Mouse (Mus musculus) heart, embryonic 13.5 days (tissue): Measurements from ENCODE around the gene Acsl5. TPM values are rescaled to one million over a fixed set of nuclear protein-coding genes. Genes with fewer than 3 reads are reported as not detected.
A peak's percentile ranks its signal among the peaks of the same experiment; 100 is the strongest.

Experiments
- ATAC-seq: fragments of 200-750 bp; cut with Nextera tagmentation; 2 replicates; pipeline ENCODE4 v1.8.0; 2017; ENCODE audit warnings: moderate TSS enrichment; ENCODE audit not compliant: insufficient number of reproducible peaks, low FRiP score, low TSS enrichment; ENCODE audit errors: extremely low read depth
- H3K27ac ChIP-seq: fragments of 300-500 bp; sonication (generic); replicated peaks from 2 replicates; pipeline ENCODE4 v1.5.1; 2015; ENCODE audit warnings: moderate library complexity, mild to moderate bottlenecking, inconsistent platforms
- H3K27me3 ChIP-seq: fragments of 300-500 bp; sonication (generic); replicated peaks from 2 replicates; pipeline ENCODE4 v1.6.1; 2015; ENCODE audit warnings: mild to moderate bottlenecking, inconsistent platforms
- H3K36me3 ChIP-seq: fragments of 300-500 bp; sonication (generic); 2 replicates; pipeline ENCODE4 v1.6.1; 2015; ENCODE audit warnings: mild to moderate bottlenecking, inconsistent platforms
- H3K4me1 ChIP-seq: fragments of 300-500 bp; sonication (generic); 2 replicates; pipeline ENCODE4 v1.6.1; 2015; ENCODE audit warnings: inconsistent platforms
- H3K4me2 ChIP-seq: fragments of 300-500 bp; sonication (generic); 2 replicates; pipeline ENCODE4 v1.6.1; 2015; ENCODE audit warnings: inconsistent platforms, mild to moderate bottlenecking, moderate library complexity
- H3K4me3 ChIP-seq: fragments of 300-500 bp; sonication (generic); 2 replicates; pipeline ENCODE4 v1.5.1; 2015; ENCODE audit warnings: moderate library complexity, mild to moderate bottlenecking, inconsistent platforms
- H3K9ac ChIP-seq: fragments of 300-500 bp; sonication (generic); 2 replicates; pipeline ENCODE4 v1.6.1; 2015; ENCODE audit warnings: inconsistent platforms, mild to moderate bottlenecking, moderate library complexity
- H3K9me3 ChIP-seq: fragments of 300-500 bp; sonication (generic); 2 replicates; pipeline ENCODE4 v1.6.1; 2016; ENCODE audit warnings: inconsistent platforms
- WGBS: fragments of 180-500 bp; shearing (Covaris S2); methylation state at CpG from one replicate; pipeline ENCODE4 v1.1.7; 2015; ENCODE audit warnings: mixed read lengths; 5-methylcytosine and 5-hydroxymethylcytosine counted together
- polyA plus RNA-seq: library from polyadenylated mRNA; unstranded; fragments of >200 nt; fragmentation: Nextera tagmentation; extraction: Ambion mirVana; gene quantifications from 2 replicates; pipeline ENCODE4 v1.2.1, GENCODE M21; 2015

Gene Acsl5
- polyA plus RNA-seq = 32.9 and 36.8 TPM in 2 replicates

- ATAC-seq = no peak
- Histone ChIP-seq H3K27ac (no peak within 1 kb of the TSS), H3K4me2 (peak within 1 kb of the TSS; percentile 91; the same call in 1 of the 2 replicates), H3K36me3 (no peaks in the 10 kb centered on the region), H3K27me3 (no peaks in the 10 kb centered on the region), H3K9ac (no peak within 1 kb of the TSS), H3K4me3 (no peak within 1 kb of the TSS), H3K4me1 (peaks cover 20% of the 10 kb centered on the region), H3K9me3 (no peaks in the 10 kb centered on the region)
- WGBS = 84% methylated on average over 9 of the region's 9 CpGs
These were observed at the start of gene Acsl5 for GRCm38 (mm10) chr19:55251383-55252124. TSS of gene Acsl5 (plus strand) at chr19:55251938.

- no peak overlapping the region for H3K9ac ChIP-seq
- ATAC-seq = no peak
- H3K27ac ChIP-seq = no peak overlapping the region
- WGBS = 36% methylated on average over 8 of the region's 8 CpGs
- H3K36me3 ChIP-seq = no peaks in the 10 kb centered on the region
- H3K4me3 ChIP-seq = no peak overlapping the region
- peaks cover 17% of the 10 kb centered on the region for H3K27me3 ChIP-seq
- H3K9me3 ChIP-seq = no peaks in the 10 kb centered on the region
- no peaks in the 10 kb centered on the region for H3K4me1 ChIP-seq
- no peak overlapping the region for H3K4me2 ChIP-seq
These were observed 45.1 kb upstream of the Acsl5 start for GRCm38 (mm10) chr19:55206482-55207138.

- Histone ChIP-seq H3K36me3 (no peaks in the 10 kb centered on the region), H3K4me1 (no peaks in the 10 kb centered on the region), H3K27me3 (peaks cover 17% of the 10 kb centered on the region), H3K4me2 (no peak overlapping the region), H3K9me3 (no peaks in the 10 kb centered on the region), H3K4me3 (no peak overlapping the region), H3K27ac (no peak overlapping the region), H3K9ac (no peak overlapping the region)
- 49% methylated on average over 6 of the region's 6 CpGs for WGBS
- ATAC-seq = no peak
These were observed 44.5 kb upstream of the Acsl5 start for GRCm38 (mm10) chr19:55207205-55207604.

GRCm38 (mm10) chr19:55207746-55208538 is 43.8 kb upstream of the Acsl5 start:
- Histone ChIP-seq H3K4me3 (no peak overlapping the region), H3K36me3 (no peaks in the 10 kb centered on the region), H3K9me3 (no peaks in the 10 kb centered on the region), H3K4me1 (no peaks in the 10 kb centered on the region), H3K4me2 (no peak overlapping the region), H3K27me3 (peaks cover 17% of the 10 kb centered on the region), H3K9ac (no peak overlapping the region), H3K27ac (no peak overlapping the region)
- WGBS = 55% methylated on average over 25 of the region's 25 CpGs
- ATAC-seq = no peak

- no peak for ATAC-seq
- no peaks in the 10 kb centered on the region for H3K4me1 ChIP-seq
- H3K9me3 ChIP-seq = no peaks in the 10 kb centered on the region
- H3K27me3 ChIP-seq = peaks cover 17% of the 10 kb centered on the region
- no peak overlapping the region for H3K4me3 ChIP-seq
- 69% methylated on average over 4 of the region's 4 CpGs for WGBS
- no peak overlapping the region for H3K9ac ChIP-seq
- H3K4me2 ChIP-seq = no peak overlapping the region
- no peak overlapping the region for H3K27ac ChIP-seq
- no peaks in the 10 kb centered on the region for H3K36me3 ChIP-seq
These were observed 43.1 kb upstream of the Acsl5 start for GRCm38 (mm10) chr19:55208654-55209053.

- 74% methylated on average over 3 of the region's 3 CpGs for WGBS
- Histone ChIP-seq H3K27ac (no peak overlapping the region), H3K27me3 (peaks cover 17% of the 10 kb centered on the region), H3K9me3 (no peaks in the 10 kb centered on the region), H3K36me3 (no peaks in the 10 kb centered on the region), H3K4me2 (no peak overlapping the region), H3K4me3 (no peak overlapping the region), H3K9ac (no peak overlapping the region), H3K4me1 (no peaks in the 10 kb centered on the region)
- no peak for ATAC-seq
These were observed 42.7 kb upstream of the Acsl5 start for GRCm38 (mm10) chr19:55209084-55209483.

- no peaks in the 10 kb centered on the region for H3K9me3 ChIP-seq
- no peak overlapping the region for H3K4me3 ChIP-seq
- H3K36me3 ChIP-seq = no peaks in the 10 kb centered on the region
- ATAC-seq = no peak
- WGBS = 70% methylated on average over 1 of the region's 1 CpGs
- no peaks in the 10 kb centered on the region for H3K4me1 ChIP-seq
- H3K4me2 ChIP-seq = no peak overlapping the region
- no peak overlapping the region for H3K9ac ChIP-seq
- H3K27ac ChIP-seq = no peak overlapping the region
- peaks cover 11% of the 10 kb centered on the region for H3K27me3 ChIP-seq
These were observed 40.0 kb upstream of the Acsl5 start for GRCm38 (mm10) chr19:55211698-55212097.

- WGBS = 72% methylated on average over 12 of the region's 12 CpGs
- Histone ChIP-seq H3K4me1 (peaks cover 11% of the 10 kb centered on the region), H3K27ac (no peak overlapping the region), H3K4me2 (no peak overlapping the region), H3K4me3 (no peak overlapping the region), H3K9me3 (no peaks in the 10 kb centered on the region), H3K9ac (no peak overlapping the region), H3K36me3 (no peaks in the 10 kb centered on the region), H3K27me3 (peaks cover 3% of the 10 kb centered on the region; the same call in 1 of the 2 replicates)
- ATAC-seq = no peak
These were observed 38.0 kb upstream of the Acsl5 start for GRCm38 (mm10) chr19:55213617-55214340.

GRCm38 (mm10) chr19:55216876-55217275 is 34.9 kb upstream of the Acsl5 start:
- ATAC-seq = no peak
- Histone ChIP-seq H3K36me3 (no peaks in the 10 kb centered on the region), H3K9me3 (no peaks in the 10 kb centered on the region), H3K9ac (no peak overlapping the region), H3K27ac (no peak overlapping the region), H3K4me1 (peaks cover 17% of the 10 kb centered on the region), H3K27me3 (no peaks in the 10 kb centered on the region), H3K4me2 (no peak overlapping the region), H3K4me3 (no peak overlapping the region)
- 79% methylated on average over 4 of the region's 4 CpGs for WGBS

- Histone ChIP-seq H3K9me3 (no peaks in the 10 kb centered on the region), H3K4me2 (no peak overlapping the region), H3K27me3 (0 out of 2 replicates have a peak, but pooled peaks cover 5% of the 10 kb centered on the region), H3K9ac (no peak overlapping the region), H3K4me3 (no peak overlapping the region), H3K27ac (no peak overlapping the region), H3K4me1 (peaks cover 17% of the 10 kb centered on the region), H3K36me3 (no peaks in the 10 kb centered on the region)
- ATAC-seq = no peak
- WGBS = 61% methylated on average over 9 of the region's 9 CpGs
These were observed 34.4 kb upstream of the Acsl5 start for GRCm38 (mm10) chr19:55217365-55217764.
